Mouse (Mus musculus): ENCODE results near the gene Tmem200b.

Tmem200b gene

GRCm38 (mm10) chr4:131910237-131910994 lies 11.2 kb upstream of the Tmem200b start:
- in situ Hi-C loops (cut with MboI, MseI), result no loop called here

GRCm38 (mm10) chr4:131911521-131911920 lies 10.1 kb upstream of the Tmem200b start:
- in situ Hi-C loops (cut with MboI, MseI), result no loop called here

- in situ Hi-C loops (cut with MboI, MseI), result no loop called here
Observed at GRCm38 (mm10) chr4:131913526-131913925, 8.0 kb upstream of the Tmem200b start.

- in situ Hi-C loops (cut with MboI, MseI), result no loop called here
Observed at GRCm38 (mm10) chr4:131914046-131914643, 7.4 kb upstream of the Tmem200b start.

GRCm38 (mm10) chr4:131914891-131915469 lies 6.6 kb upstream of the Tmem200b start:
- in situ Hi-C loops (cut with MboI, MseI), result no loop called here

GRCm38 (mm10) chr4:131915821-131916328 lies 5.7 kb upstream of the Tmem200b start:
- in situ Hi-C loops (cut with MboI, MseI), result no loop called here

GRCm38 (mm10) chr4:131916425-131916824 lies 5.1 kb upstream of the Tmem200b start:
- in situ Hi-C loops (cut with MboI, MseI), result no loop called here

- in situ Hi-C loops (cut with MboI, MseI), result no loop called here
Observed at GRCm38 (mm10) chr4:131917010-131917555, 4.5 kb upstream of the Tmem200b start.

- in situ Hi-C loops (cut with MboI, MseI), result no loop called here
Observed at GRCm38 (mm10) chr4:131918026-131918533, 3.5 kb upstream of the Tmem200b start.

- in situ Hi-C loops (cut with MboI, MseI), result no loop called here
Observed at GRCm38 (mm10) chr4:131918711-131919500, 2.7 kb upstream of the Tmem200b start.

- in situ Hi-C loops (cut with MboI, MseI), result no loop called here
Observed at GRCm38 (mm10) chr4:131919506-131920140, 1.9 kb upstream of the Tmem200b start.

GRCm38 (mm10) chr4:131920141-131920594 lies 1.4 kb upstream of the Tmem200b start:
- in situ Hi-C loops (cut with MboI, MseI), result no loop called here

GRCm38 (mm10) chr4:131920595-131921351 lies 798 bp upstream of the Tmem200b start:
- in situ Hi-C loops (cut with MboI, MseI), result no loop called here

- in situ Hi-C loops (cut with MboI, MseI), result no loop called here
Observed at GRCm38 (mm10) chr4:131922404-131922803, 833 bp downstream of the Tmem200b start.

GRCm38 (mm10) chr4:131924096-131924810 lies 2.7 kb downstream of the Tmem200b start:
- in situ Hi-C loops (cut with MboI, MseI), result no loop called here

- in situ Hi-C loops (cut with MboI, MseI), result no loop called here
Observed at GRCm38 (mm10) chr4:131929146-131929545, 7.6 kb downstream of the Tmem200b start.

GRCm38 (mm10) chr4:131939459-131939858 lies 17.9 kb downstream of the Tmem200b start:
- in situ Hi-C loops (cut with MboI, MseI), result no loop called here

GRCm38 (mm10) chr4:131940846-131941245 lies 19.3 kb downstream of the Tmem200b start:
- in situ Hi-C loops (cut with MboI, MseI), result no loop called here

- in situ Hi-C loops (cut with MboI, MseI), result no loop called here
Observed at GRCm38 (mm10) chr4:131947848-131948247, 26.3 kb downstream of the Tmem200b start.

Data from T-helper 1 cell (primary cell).